Mouse (Mus musculus): Measurements from ENCODE around the gene Gtpbp3. TPM values are rescaled to one million over a fixed set of nuclear protein-coding genes. Genes with fewer than 3 reads are reported as not detected.

Gtpbp3 gene
- total RNA-seq, 2 experiments from 2014 or later, result 8.8 to 12.4 TPM

GRCm38 (mm10) chr8:71469411-71469810, 18.5 kb upstream of the Gtpbp3 start:
- peak; percentile 60 for DNase-seq

GRCm38 (mm10) chr8:71470146-71470912, 17.6 kb upstream of the Gtpbp3 start:
- DNase-seq, result no peak

GRCm38 (mm10) chr8:71470913-71471255, 17.0 kb upstream of the Gtpbp3 start:
- no peak for DNase-seq

- DNase-seq, result no peak
Observed at GRCm38 (mm10) chr8:71471861-71472260, 16.0 kb upstream of the Gtpbp3 start.

- no peak for DNase-seq
Observed at GRCm38 (mm10) chr8:71472601-71473386, 15.1 kb upstream of the Gtpbp3 start.

- DNase-seq, result no peak
Observed at GRCm38 (mm10) chr8:71474344-71474743, 13.6 kb upstream of the Gtpbp3 start.

GRCm38 (mm10) chr8:71474785-71475701, 12.9 kb upstream of the Gtpbp3 start:
- DNase-seq, result no peak

GRCm38 (mm10) chr8:71475702-71476075, 12.2 kb upstream of the Gtpbp3 start:
- no peak for DNase-seq

GRCm38 (mm10) chr8:71476099-71476940, 11.6 kb upstream of the Gtpbp3 start:
- peak; percentile 86 for DNase-seq

GRCm38 (mm10) chr8:71477196-71477845, 10.6 kb upstream of the Gtpbp3 start:
- DNase-seq, result no peak

- DNase-seq, result no peak
Observed at GRCm38 (mm10) chr8:71478943-71479342, 9.0 kb upstream of the Gtpbp3 start.

GRCm38 (mm10) chr8:71483932-71484331, 4.0 kb upstream of the Gtpbp3 start:
- DNase-seq, result no peak

- DNase-seq, result no peak
Observed at GRCm38 (mm10) chr8:71484736-71485135, 3.2 kb upstream of the Gtpbp3 start.

GRCm38 (mm10) chr8:71485142-71486135, 2.5 kb upstream of the Gtpbp3 start, which contains the start of gene Ano8:
TSS of gene Ano8 (minus strand) at chr8:71485963.
- peak; percentile 79 for DNase-seq

- DNase-seq, result no peak
Observed at GRCm38 (mm10) chr8:71486136-71486529, 1.8 kb upstream of the Gtpbp3 start.

- peak; percentile 76 for DNase-seq
Observed at GRCm38 (mm10) chr8:71488454-71488853, 551 bp downstream of the Gtpbp3 start.

- DNase-seq, result peak; percentile 89
Observed at GRCm38 (mm10) chr8:71495039-71495438, 7.1 kb downstream of the Gtpbp3 start.

GRCm38 (mm10) chr8:71495811-71496210, 7.9 kb downstream of the Gtpbp3 start:
- DNase-seq, result no peak

- DNase-seq, result peak; percentile 95
Observed at GRCm38 (mm10) chr8:71496481-71496880, 8.6 kb downstream of the Gtpbp3 start.

Measured in gastrocnemius, postnatal 10 days (tissue).